Mouse (Mus musculus) adrenal gland, postnatal 14 days (tissue): Measurements from ENCODE around the gene Fgfr1op. TPM values are rescaled to one million over a fixed set of nuclear protein-coding genes. Genes with fewer than 3 reads are reported as not detected.

Source experiments
- DNase-seq: peaks from one replicate; pipeline ENCODE4 v3.0.0; 2021; ENCODE audit warnings: mixed read lengths
- total RNA-seq: library from RNA; stranded (reverse); gene quantifications from 2 replicates; pipeline ENCODE4 v1.2.3, GENCODE M21; 2021

Gene Fgfr1op
- total RNA-seq, 1 experiment from 2014 or later, result 19.0 TPM

DNA sequence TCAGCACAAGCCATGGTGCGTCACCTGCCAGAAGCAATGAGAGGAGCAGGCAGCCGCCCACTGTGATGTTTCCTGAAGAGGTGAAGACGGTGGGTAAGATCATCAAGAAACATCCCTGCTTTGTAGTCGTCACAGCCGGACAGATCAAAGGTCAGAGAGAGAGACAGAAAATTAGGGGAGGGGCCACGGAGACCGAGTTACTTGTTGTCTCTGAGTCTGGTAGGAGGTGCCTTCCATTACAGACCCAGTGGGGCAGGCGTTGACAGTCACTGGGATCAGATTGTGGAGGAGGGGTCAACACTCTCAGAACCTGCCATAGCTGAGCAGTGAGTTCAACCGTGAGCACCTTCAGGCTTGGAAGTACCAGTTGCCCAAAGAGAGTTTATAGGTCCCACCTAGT lies 63.3 kb downstream of the Fgfr1op start:
- DNase-seq, result no peak

DNA sequence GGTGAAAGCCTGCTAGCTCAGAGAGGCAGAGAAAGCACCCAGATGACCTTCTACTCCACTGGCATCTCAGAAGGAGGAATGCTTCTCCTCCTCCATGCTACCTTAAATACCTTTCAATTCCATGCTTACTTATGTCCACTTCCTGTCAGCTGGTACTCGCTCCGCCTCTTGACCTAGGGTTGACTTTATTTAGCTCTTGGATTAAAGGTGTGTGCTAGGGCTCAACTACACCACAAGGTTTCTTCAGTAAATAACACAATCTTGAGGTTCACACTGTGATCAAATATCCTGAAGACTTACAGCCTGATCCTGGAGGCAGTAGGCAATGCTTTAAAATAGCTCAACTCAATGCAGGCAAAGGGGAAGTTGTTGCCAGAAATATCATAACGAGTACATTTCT lies 64.3 kb downstream of the Fgfr1op start:
- no peak for DNase-seq

DNA sequence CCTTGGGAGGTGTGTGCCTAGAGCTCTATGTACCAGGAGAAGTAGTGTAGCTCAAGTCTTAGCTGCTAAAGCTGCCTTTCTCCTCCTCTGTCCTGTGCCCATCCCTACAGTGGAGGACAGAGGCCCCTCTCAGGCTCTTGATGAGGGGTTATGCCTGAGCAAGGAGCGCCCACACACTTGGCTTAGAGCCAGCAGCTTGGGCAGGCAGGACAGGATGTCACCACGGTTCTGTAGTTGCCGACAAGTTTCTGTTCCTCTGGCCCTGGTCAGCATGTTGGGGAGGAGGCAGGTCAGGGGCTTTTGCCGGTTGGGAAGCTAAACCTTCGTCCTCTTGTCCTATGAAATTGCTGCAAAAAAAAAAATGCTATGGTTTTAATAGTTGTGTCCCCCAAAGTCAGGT lies 66.8 kb downstream of the Fgfr1op start:
- peak; percentile 40 for DNase-seq

DNA sequence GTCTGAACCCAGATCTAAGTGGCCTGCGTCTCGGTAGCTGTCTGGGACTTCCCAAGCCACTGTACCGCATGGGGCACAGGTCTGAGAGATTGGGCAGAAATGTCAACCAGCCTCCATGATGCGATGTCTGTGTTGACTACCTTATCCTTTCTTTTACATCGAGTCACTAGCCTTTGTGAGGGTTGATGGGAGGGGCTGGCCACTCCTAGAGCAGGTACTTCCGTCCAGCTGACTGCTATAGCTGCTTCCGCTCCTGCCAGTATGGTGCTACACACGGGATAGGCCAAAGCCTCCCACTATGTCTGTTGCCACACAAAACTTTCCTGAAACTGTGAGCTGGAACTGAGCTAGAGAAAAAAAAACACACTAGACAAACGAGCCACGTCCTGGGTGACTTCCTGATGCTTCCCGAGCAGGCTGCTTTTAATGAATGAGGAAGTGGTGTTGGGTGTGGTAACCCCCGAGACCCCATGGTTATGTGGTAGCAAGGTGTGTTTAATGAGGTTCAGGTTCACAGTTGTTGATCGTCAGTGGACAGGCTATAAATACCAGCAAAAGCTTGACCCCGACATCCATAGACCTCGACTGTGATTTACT lies 68.4 kb downstream of the Fgfr1op start:
- DNase-seq, result no peak

DNA sequence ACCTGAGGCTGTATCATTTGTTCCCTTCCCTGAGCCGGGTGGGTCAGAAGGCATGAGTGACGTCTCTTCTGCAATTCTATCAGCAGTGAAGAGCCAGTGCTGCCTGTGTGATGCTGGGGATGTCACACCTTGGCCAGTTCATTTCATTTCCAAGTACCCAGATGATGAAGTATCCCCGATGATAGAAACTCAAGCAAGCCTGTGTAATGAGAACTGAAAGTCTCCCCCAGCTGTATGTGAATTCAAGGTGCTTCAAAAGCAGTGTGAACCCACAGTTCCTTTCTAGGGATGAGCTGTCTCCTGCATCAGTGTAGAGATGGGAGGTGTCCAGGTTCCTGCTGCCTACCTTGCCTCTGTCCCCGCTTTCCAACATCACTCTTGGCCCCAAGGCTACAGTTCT lies 69.2 kb downstream of the Fgfr1op start:
- DNase-seq, result no peak

DNA sequence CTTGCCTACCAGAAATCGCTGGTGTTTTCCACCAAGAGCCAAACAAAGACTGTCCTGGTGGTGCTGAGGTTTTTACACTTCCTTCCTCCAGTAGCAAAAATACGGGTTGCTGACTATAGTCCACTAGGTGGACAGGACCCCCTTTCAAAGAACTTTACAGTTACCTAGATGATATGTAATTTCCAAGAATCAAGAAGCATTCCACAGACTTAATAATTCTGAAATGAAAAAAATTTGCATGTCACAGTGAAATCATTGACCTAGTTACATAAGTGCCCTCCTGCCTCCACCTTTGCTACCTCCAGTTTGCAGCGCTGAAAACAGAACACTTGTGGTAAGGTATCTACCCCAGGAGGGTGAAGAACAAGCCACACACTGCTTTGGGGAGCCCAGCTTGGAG lies 70.4 kb downstream of the Fgfr1op start, which contains the start of gene Ccr6:
Gene Ccr6, plus strand, starts transcription at position 301 of the 400 bp plus-strand sequence.
- no peak for DNase-seq

DNA sequence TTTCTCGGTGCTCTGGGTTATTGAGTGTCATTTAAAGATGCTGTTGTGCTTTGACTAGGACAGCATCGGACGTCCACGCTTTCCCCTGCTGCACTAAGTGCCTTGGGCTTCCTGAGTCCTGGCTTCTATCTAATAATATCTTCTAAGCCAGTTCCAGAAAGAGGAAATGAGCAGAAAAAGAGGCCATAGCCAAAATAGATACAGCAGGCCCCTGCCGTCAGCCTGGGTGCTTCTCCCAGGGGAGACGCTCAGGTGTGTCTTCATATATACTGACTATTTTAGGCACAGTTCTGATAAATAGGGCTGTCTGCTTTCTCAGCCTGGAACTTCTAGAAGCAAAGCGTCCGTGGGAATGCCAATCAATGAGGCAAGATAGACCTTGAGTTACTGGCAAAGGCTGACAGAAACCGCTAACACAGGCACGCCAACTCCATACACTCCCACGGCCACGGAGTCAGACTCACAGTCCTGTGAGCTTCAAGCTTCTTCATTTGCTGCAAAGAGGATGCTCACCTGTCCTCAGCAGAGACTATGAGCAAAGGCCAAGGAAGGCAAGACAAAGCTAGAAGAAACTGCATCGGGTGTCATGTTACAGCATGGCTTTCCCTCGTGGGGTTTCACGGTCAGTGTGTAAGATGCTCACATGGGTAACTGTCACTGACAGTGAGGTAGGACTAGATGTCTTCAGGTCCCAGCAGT lies 72.9 kb downstream of the Fgfr1op start:
- DNase-seq, result no peak

DNA sequence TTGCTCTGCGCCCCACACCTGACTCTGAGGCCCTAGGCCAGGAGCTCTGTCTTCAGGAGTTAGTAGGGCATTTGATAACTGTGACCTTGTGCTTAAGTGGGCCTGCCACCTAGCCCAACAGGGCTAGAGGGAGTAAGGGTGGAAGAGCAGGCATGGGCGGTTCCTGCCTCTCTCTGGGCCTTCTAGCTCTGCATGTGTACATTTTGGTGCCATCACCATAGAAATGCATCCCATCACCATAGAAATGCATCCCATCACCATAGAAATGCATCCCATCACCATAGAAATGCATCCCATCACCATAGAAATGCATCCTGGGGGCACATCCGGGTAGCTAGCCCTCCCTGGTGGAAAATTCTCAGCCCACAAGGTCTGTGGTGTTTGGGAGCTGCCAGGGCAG lies 74.3 kb downstream of the Fgfr1op start:
- DNase-seq, result no peak

DNA sequence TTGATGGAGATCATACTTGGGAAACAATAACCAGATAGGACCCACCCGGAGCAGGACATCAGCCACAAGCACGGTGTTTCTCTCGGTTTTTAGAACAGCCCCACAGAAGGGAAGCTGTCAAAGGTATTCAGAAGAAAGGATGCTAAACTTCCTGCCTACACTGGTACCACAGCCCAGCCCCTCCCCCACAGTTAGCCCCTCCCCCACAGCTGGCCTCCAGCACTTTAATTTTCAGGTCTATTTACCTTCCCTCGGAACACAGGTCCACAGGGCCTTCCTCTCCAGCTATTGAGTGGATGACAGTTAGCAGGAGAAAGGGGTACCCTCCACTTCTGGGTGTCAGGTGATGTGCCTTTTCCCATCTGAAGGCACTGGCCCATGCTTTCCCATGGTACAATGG lies 75.2 kb downstream of the Fgfr1op start:
- DNase-seq, result no peak

DNA sequence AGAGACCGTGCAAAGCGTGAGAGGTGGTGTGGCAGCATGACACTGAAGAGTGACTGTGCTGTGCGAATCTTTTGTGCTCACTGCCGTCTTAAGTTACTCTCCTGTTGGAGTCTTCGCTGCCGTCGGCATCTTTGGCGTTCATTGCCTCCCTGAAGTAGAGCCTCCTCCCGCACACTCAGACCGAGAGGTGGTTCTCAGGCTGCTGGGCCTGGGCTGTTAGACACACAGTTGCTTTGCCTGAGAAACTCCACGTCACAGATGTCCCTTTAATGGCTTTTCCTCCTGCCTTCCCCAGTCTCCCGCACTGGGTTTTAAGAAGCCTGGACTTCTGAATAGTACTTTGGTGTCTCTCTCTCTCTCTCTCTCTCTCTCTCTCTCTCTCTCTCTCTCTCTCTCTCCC lies 76.3 kb downstream of the Fgfr1op start:
- DNase-seq, result no peak

DNA sequence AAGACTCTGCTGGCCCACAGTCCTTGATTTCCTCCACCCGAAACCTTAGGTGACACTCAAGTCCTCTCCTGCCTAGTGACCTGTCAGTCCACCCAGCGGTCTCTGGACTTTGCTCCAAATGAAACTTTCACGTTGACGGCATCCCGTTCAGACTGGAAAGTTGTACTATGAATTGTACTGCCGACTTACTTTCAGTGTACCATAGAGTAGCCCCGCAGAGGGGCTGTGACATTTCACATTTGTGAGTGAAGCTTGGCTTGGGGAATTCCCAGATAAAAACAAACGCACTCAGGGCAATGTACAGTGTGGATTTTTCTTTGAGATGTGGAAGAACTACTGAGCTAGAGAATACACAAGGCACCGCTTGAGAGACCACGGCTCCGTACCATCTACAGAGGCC lies 76.9 kb downstream of the Fgfr1op start:
- DNase-seq, result no peak

DNA sequence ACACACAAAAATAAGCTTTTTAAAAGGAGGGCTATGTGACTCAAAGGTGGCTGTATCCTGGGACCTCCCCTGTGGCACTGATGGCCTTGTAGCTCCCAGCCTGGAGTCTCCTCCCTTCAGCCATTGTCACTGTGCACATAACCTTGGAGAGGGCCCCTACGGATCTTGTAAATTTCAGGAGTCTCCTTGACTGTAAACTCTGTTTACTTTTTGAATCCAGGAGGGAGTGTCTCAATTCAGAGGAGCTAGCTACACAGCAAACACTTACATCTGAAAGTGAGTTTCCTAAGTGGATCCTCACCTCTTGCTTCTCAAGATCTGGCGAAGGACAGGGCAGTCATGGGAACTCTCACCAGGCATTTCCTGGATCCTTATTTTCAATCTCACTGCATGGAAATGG lies 78.8 kb downstream of the Fgfr1op start:
- DNase-seq, result no peak

DNA sequence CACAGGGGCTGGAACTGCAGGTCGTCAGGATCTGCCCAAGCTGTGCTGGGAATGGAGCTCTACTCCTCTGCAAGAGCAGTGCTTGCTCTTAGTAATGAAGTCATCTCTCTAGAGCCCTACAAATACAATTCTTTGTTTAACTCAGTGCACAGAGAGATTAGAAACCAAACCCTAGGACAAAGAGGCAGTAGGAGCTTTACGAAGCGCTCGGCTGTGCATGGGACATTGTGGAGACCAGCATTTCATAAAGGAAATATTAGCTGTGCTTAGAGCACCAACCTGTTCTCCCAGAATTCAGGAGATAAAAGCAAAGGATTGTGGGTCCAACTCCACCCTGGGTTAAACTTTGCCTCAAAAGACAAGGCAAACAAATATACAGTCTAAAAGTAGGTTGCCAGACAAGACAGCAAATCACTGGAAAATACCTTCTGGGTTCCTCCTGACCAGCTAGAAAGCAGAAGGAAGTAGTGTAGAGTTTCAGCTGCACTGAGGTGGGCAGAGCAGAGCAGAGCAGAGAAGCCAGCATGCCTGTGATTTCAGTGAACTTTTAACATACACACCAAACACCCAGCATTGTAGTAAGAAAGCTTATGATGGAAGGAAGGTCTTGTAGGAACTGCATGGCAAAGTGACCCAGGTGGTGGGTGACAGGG lies 80.9 kb downstream of the Fgfr1op start:
- no peak for DNase-seq

Other genes with a start within 250 kb of the Fgfr1op start
- 3.9 and 6.6 TPM in 2 replicates for gene Tagap, start 239.5 kb upstream of the Fgfr1op start, total RNA-seq
- gene Rsph3a, start 219.9 kb upstream of the Fgfr1op start, total RNA-seq, result 43.1 and 46.0 TPM in 2 replicates
- 0.26 TPM in 1 of 2 replicates, not detected in the other for gene Gm49673, start 17.7 kb upstream of the Fgfr1op start, total RNA-seq
- gene Rnaset2a, start 17.4 kb upstream of the Fgfr1op start, total RNA-seq, result 39.2 and 40.7 TPM in 2 replicates
- gene Ccr6, start 70.5 kb downstream of the Fgfr1op start, total RNA-seq, result 3.8 TPM in 1 of 2 replicates, not detected in the other
- 356 and 378 TPM in 2 replicates for gene Mpc1, start 117.4 kb downstream of the Fgfr1op start, total RNA-seq
- gene Sft2d1, start 145.6 kb downstream of the Fgfr1op start, total RNA-seq, result 37.7 and 40.5 TPM in 2 replicates
- 0.33 and 0.41 TPM in 2 replicates for gene Prr18, start 172.0 kb downstream of the Fgfr1op start, total RNA-seq
- not detected in 2 replicates for gene T2, start 190.5 kb downstream of the Fgfr1op start, total RNA-seq